In genomic region chr8:120466266-120466665, GRCm38 (mm10) we compare ENCODE assay signal across 16 mouse cellular contexts.
DNase-seq lines count a peak whose midpoint lies in the region; ATAC-seq lines count a peak whose summit lies in the region.
"Had no signal": no experiment of that assay in that cellular context is flagged by ENCODE, and none has a peak within 500 bp of the region (broad histone marks: within the 10 kb centered on the region; RNA-seq: fewer than 3 reads in every experiment).

No protein-coding gene starts in this region.

- no peak overlapping the region for H3K4me3 ChIP-seq in embryonic facial prominence, embryonic 13.5 days
- no peak overlapping the region for H3K4me3 ChIP-seq in embryonic facial prominence, embryonic 10.5 days
- no peak overlapping the region for H3K4me3 ChIP-seq in hindbrain, embryonic 13.5 days
- H3K4me3 ChIP-seq in hindbrain, embryonic 11.5 days (ENCODE audit: low read depth, low read length) = no peak overlapping the region
- no peak overlapping the region for H3K4me3 ChIP-seq in limb, embryonic 15.5 days
- H3K4me3 ChIP-seq: gastrocnemius, adult 2 months; liver, embryonic 13.5 days had no signal

- no peaks in the 10 kb centered on the region; the same call in 1 of the 2 replicates for H3K27me3 ChIP-seq in embryonic facial prominence, embryonic 13.5 days
- peaks cover 54% of the 10 kb centered on the region for H3K27me3 ChIP-seq in embryonic facial prominence, embryonic 10.5 days (replicated peaks; ENCODE audit: low read depth, poor library complexity, severe bottlenecking)
- H3K27me3 ChIP-seq in hindbrain, embryonic 13.5 days = 0 out of 2 replicates have a peak, but pooled peaks cover 5% of the 10 kb centered on the region
- H3K27me3 ChIP-seq in hindbrain, embryonic 11.5 days (ENCODE audit: control insufficient read depth, insufficient read depth, low read length) = no peaks in the 10 kb centered on the region
- H3K27me3 ChIP-seq in limb, embryonic 15.5 days = peaks cover 8% of the 10 kb centered on the region; the same call in 1 of the 2 replicates

- no peaks in the 10 kb centered on the region for H3K36me3 ChIP-seq in embryonic facial prominence, embryonic 13.5 days
- H3K36me3 ChIP-seq in embryonic facial prominence, embryonic 10.5 days (replicated peaks) = no peaks in the 10 kb centered on the region
- H3K36me3 ChIP-seq in hindbrain, embryonic 13.5 days = no peaks in the 10 kb centered on the region
- no peaks in the 10 kb centered on the region for H3K36me3 ChIP-seq in hindbrain, embryonic 11.5 days (ENCODE audit: control insufficient read depth, insufficient read depth, low read length)
- H3K36me3 ChIP-seq in limb, embryonic 15.5 days = no peaks in the 10 kb centered on the region
- H3K36me3 ChIP-seq: liver, embryonic 13.5 days had no signal

- no peak overlapping the region for H3K9ac ChIP-seq in embryonic facial prominence, embryonic 13.5 days
- peak overlapping the region; percentile 29; the same call in 1 of the 2 replicates for H3K9ac ChIP-seq in hindbrain, embryonic 13.5 days
- no peak overlapping the region for H3K9ac ChIP-seq in hindbrain, embryonic 11.5 days (ENCODE audit: low read depth, low read length)
- no peak overlapping the region for H3K9ac ChIP-seq in limb, embryonic 15.5 days
- H3K9ac ChIP-seq: liver, embryonic 13.5 days had no signal

- ATAC-seq in embryonic facial prominence, embryonic 13.5 days (ENCODE audit: insufficient number of reproducible peaks, insufficient read depth, low FRiP score, low TSS enrichment, low read depth) = no peak
- ATAC-seq in hindbrain, embryonic 13.5 days (ENCODE audit: low FRiP score) = no peak
- no peak for ATAC-seq in hindbrain, embryonic 11.5 days (ENCODE audit: low FRiP score)
- 0 out of 2 replicates have a peak, but pooled peaks have one; percentile 14 for ATAC-seq in common myeloid progenitor, adult 5-6 weeks (replicated peaks; ENCODE audit: low read depth, poor library complexity, severe bottlenecking)
- ATAC-seq in limb, embryonic 15.5 days (ENCODE audit: insufficient number of reproducible peaks, low FRiP score, low TSS enrichment, low read depth) = no peak
- ATAC-seq in inflammation-experienced regulatory T-cells, adult 6 months = no peak

- WGBS in embryonic facial prominence, embryonic 13.5 days = 59% methylated on average over 10 of the region's 10 CpGs
- 51% methylated on average over 10 of the region's 10 CpGs for WGBS in embryonic facial prominence, embryonic 10.5 days
- WGBS in hindbrain, embryonic 13.5 days = 62% methylated on average over 10 of the region's 10 CpGs
- 60% methylated on average over 10 of the region's 10 CpGs for WGBS in hindbrain, embryonic 11.5 days
- WGBS in limb, embryonic 15.5 days = 61% methylated on average over 10 of the region's 10 CpGs

- peaks cover 43% of the 10 kb centered on the region for H3K4me1 ChIP-seq in embryonic facial prominence, embryonic 13.5 days
- peaks cover 71% of the 10 kb centered on the region for H3K4me1 ChIP-seq in embryonic facial prominence, embryonic 10.5 days
- peaks cover 69% of the 10 kb centered on the region for H3K4me1 ChIP-seq in hindbrain, embryonic 13.5 days (replicated peaks)
- peaks cover 15% of the 10 kb centered on the region for H3K4me1 ChIP-seq in hindbrain, embryonic 11.5 days (replicated peaks; ENCODE audit: control insufficient read depth, insufficient read depth, low read length)
- peaks cover 46% of the 10 kb centered on the region for H3K4me1 ChIP-seq in limb, embryonic 15.5 days

- no peak overlapping the region; the same call in 1 of the 2 replicates for H3K27ac ChIP-seq in embryonic facial prominence, embryonic 13.5 days
- no peak overlapping the region for H3K27ac ChIP-seq in embryonic facial prominence, embryonic 10.5 days (replicated peaks)
- H3K27ac ChIP-seq in hindbrain, embryonic 13.5 days = no peak overlapping the region
- no peak overlapping the region for H3K27ac ChIP-seq in hindbrain, embryonic 11.5 days (ENCODE audit: low read depth, low read length)
- H3K27ac ChIP-seq in limb, embryonic 15.5 days = peak overlapping the region; percentile 43; the same call in 1 of the 2 replicates
- H3K27ac ChIP-seq: liver, embryonic 13.5 days; macrophage; stomach, postnatal 0 days had no signal

- no peaks in the 10 kb centered on the region for H3K9me3 ChIP-seq in embryonic facial prominence, embryonic 13.5 days
- H3K9me3 ChIP-seq in embryonic facial prominence, embryonic 10.5 days = no peaks in the 10 kb centered on the region
- H3K9me3 ChIP-seq in hindbrain, embryonic 13.5 days = no peaks in the 10 kb centered on the region
- H3K9me3 ChIP-seq in hindbrain, embryonic 11.5 days (ENCODE audit: control insufficient read depth, low read length) = no peaks in the 10 kb centered on the region
- H3K9me3 ChIP-seq in limb, embryonic 15.5 days = no peaks in the 10 kb centered on the region
- H3K9me3 ChIP-seq: liver, embryonic 13.5 days had no signal

- intact Hi-C loops in left cerebral cortex, postnatal 10 days (cut with DNase I) = no loop called here

- no peak for DNase-seq in embryonic facial prominence, embryonic 10.5 days (ENCODE audit: low spot score)
- DNase-seq in hindbrain, embryonic 11.5 days (ENCODE audit: low spot score) = no peak
- no peak for DNase-seq in left cerebral cortex, postnatal 10 days (ENCODE audit: extremely low spot score in 1 of 2, low spot score in 2 of 2)
- DNase-seq: adrenal gland, adult 2 months; embryo, embryonic 11 days; liver, embryonic 13.5 days; spleen, adult 18-20 months; thymus, postnatal 4 days had no signal

- 0 out of 2 replicates have a peak overlapping the region, but pooled peaks have one; percentile 7 for H3K4me2 ChIP-seq in embryonic facial prominence, embryonic 13.5 days
- no peak overlapping the region for H3K4me2 ChIP-seq in hindbrain, embryonic 13.5 days
- H3K4me2 ChIP-seq in hindbrain, embryonic 11.5 days (replicated peaks; ENCODE audit: low read depth, low read length) = no peak overlapping the region
- H3K4me2 ChIP-seq in limb, embryonic 15.5 days = no peak overlapping the region
- H3K4me2 ChIP-seq: liver, embryonic 13.5 days had no signal
